Mouse (Mus musculus): ENCODE data around the gene Urah.

The Urah gene

DNA sequence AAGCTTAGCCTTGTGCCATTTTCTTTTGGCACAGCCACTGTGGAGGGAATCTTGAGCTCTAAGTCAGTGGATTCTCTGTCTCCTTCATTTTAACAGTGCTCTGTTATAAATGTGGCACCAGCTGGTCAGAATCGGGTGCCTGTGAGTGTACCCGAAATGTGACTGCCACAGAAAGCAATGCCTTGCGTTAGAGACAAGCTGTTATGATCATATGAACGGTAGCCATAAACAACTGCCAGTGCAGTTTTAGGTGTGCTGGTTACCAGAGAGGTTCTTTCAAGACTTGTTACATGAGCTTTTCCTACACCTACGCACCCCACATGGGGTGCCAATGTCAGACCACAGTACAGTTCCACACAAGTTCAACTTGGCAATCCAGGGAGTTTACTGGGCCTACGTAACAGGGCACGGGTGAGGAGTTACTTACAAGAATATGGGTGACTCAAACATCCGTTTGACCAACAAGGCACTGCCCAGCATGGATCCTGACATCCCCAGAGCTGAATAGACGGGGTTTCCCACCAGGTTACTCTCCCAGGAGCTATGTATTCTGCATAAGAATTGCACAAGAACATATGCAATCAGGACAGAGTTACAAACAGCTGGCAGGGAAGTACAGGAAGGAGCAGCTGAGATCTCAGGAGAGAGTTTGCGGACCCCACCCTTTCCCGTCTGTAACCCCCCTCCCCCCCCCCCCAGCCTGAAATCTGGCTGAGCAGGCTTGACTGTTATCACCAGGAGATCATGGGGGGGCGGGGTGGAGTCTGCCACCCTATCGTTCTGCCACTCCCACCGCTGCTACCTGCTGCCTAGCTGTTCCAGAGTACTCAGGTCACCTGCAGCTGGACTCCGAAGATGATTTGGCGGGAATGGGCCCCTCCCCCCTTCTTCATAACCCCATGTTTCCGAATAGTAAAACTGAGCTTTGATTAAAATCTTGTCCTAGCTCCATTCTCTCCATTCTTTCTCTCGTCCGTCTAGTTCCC, 6.2 kb downstream of the Urah start:
- in situ Hi-C loops (cut with MboI, MseI), result loop anchor here (5.0 kb wide), 2 partner anchors 61 to 341 kb away; partner anchors contain the start of gene Cox8b

GRCm38 (mm10) chr7:140843806-140844205, 9.0 kb downstream of the Urah start:
- in situ Hi-C loops (cut with MboI, MseI), result loop anchor here (5.0 kb wide), 2 partner anchors 58 to 338 kb away; partner anchors contain the start of gene Cox8b

DNA sequence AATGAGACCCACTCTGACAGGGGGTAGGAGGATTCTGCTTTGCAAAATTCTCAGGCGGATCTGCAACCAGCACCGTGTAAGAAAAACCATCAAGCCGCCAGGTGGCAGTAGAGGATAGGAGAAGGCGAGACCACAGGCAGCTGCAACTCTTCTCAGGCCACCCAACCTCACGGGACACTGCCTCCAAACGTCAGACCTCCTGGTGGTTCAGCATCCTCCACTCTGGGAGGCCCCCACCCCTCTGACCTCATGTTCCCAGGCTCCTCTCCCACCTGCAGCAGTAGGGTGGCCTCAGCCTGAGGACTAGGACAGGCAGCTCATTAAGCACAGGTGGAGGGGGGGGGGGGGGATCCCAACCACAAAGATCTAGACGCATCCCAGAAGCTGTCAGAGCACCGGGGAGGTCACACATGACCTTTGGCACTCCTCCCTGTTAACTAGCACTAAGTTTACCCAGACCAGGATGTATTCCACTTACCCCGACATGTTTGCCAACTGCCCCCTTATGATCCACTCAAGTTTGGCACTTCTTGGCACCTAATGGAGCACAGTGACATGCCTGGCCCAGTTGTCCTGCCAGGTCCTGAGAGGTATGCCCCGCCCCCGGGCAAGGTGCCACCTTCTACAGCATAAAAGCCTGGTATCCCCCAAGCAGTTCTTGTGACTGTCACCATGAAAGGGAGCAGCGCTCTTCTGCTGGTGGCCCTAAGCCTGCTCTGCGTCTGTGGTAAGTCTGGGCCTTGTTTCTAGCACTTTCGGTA, 10.3 kb downstream of the Urah start, which contains the start of gene Scgb1c1:
Gene Scgb1c1, plus strand, starts transcription at position 643 of the 761 bp plus-strand sequence.
- in situ Hi-C loops (cut with MboI, MseI), result loop anchor here (5.0 kb wide), 3 partner anchors 57 to 337 kb away; partner anchors contain the start of gene Cox8b

- in situ Hi-C loops (cut with MboI, MseI), result loop anchor here (5.0 kb wide), 1 partner anchor 207 kb away; no protein-coding TSS in a partner anchor
These were observed 10.9 kb downstream of the Urah start for GRCm38 (mm10) chr7:140845683-140846082.

DNA sequence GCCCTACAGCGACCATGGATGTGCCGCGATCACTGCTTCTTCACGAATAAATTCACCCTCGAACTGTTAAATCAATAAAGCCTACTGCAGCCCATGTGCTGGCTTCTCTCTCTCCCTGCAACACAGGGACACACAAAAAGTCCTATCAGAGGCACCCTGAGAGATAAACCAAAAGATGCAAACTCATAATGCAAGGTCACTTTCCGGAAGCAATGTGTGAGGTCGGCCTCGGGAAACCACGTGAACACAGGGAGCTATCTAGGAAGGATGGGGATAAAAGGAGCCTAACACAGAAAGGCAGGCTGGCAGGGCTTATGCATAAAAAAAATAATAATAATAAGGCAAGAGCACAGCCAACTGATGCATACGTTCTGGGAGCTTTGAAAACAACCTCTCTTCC, 11.9 kb downstream of the Urah start:
- in situ Hi-C loops (cut with MboI, MseI), result loop anchor here (5.0 kb wide), 1 partner anchor 206 kb away; no protein-coding TSS in a partner anchor

- in situ Hi-C loops (cut with MboI, MseI), result loop anchor here (5.0 kb wide), 1 partner anchor 204 kb away; no protein-coding TSS in a partner anchor
These were observed 13.2 kb downstream of the Urah start, which contains the start of gene Odf3 for GRCm38 (mm10) chr7:140847755-140848580. Gene Odf3, plus strand, starts transcription at chr7:140847805.

DNA sequence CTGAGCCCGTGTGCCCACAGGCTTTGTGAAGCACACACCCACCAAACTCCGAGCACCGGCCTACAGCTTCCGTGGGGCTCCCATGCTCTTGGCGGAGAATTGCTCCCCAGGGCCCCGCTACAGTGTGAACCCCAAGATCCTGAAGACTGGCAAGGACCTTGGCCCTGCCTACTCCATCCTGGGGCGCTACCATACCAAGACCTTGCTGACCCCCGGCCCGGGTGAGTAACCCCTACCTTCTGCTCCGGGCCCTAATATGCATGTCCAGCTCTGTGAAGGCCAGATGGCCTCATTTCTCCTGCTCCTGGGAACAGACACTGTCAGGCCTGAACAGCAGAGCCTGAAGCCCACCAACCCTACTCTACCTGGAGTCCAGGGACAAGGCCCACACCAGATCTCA, 13.8 kb downstream of the Urah start:
- in situ Hi-C loops (cut with MboI, MseI), result loop anchor here (5.0 kb wide), 1 partner anchor 204 kb away; no protein-coding TSS in a partner anchor

DNA sequence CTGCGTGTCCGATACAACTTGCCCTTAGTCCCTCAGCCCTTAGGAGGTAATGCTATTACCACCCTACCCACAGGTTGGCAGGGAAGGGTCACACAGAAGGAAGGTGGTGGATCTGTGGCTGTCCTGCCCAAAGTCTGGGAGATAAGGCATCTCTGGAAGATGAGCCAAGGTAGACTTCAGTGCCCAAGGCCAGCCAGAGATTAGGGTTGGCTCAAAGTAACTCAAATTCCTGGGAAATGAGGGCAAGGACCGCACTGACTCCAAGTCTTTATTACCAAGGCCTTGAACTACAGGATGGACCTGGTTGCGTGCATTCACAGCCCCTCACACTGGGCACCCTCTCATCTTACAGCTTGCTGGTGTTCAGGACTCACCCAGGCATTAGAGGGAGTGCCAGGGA, 17.1 kb downstream of the Urah start:
- in situ Hi-C loops (cut with MboI, MseI), result no loop called here

DNA sequence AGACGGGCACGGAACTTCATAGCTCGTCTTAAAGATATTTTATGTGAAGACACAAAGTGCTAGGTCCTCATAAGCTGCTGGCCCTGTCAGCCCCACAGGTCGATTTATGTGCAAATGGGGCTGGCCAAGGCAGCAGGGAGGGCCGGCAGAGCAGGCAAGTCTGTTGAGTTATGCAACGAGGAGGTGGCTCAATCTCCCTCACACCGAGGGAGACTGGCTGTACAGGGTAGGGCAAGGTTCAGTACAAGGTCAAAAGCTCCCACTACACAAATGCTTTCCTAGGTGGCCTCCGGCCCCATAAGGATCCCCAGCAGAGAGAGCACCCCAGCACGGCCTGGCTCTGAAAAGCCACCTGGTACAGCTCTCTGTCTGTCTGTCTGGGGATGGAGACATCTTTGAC, 18.6 kb downstream of the Urah start:
- in situ Hi-C loops (cut with MboI, MseI), result no loop called here

- in situ Hi-C loops (cut with MboI, MseI), result no loop called here
These were observed 19.7 kb downstream of the Urah start for GRCm38 (mm10) chr7:140854483-140854882.

DNA sequence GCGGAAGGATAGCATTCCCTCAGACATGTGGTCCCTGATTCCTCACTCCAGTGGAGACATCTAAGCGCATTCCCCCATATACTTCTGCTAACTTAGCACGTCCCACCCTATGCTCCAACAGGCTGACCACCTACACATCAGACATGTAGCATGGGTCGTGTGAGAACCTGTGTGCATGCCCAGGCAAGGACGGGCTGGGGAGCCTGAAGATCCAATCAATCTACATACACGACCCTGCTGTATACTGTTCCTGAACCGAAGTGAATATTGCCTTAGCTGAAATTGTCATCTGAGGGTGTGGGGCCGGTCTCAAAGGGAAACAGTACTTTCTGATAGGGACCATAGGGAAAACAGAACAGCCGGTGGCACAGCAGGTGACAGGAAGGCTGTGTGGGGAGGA, 20.4 kb downstream of the Urah start:
- in situ Hi-C loops (cut with MboI, MseI), result no loop called here

DNA sequence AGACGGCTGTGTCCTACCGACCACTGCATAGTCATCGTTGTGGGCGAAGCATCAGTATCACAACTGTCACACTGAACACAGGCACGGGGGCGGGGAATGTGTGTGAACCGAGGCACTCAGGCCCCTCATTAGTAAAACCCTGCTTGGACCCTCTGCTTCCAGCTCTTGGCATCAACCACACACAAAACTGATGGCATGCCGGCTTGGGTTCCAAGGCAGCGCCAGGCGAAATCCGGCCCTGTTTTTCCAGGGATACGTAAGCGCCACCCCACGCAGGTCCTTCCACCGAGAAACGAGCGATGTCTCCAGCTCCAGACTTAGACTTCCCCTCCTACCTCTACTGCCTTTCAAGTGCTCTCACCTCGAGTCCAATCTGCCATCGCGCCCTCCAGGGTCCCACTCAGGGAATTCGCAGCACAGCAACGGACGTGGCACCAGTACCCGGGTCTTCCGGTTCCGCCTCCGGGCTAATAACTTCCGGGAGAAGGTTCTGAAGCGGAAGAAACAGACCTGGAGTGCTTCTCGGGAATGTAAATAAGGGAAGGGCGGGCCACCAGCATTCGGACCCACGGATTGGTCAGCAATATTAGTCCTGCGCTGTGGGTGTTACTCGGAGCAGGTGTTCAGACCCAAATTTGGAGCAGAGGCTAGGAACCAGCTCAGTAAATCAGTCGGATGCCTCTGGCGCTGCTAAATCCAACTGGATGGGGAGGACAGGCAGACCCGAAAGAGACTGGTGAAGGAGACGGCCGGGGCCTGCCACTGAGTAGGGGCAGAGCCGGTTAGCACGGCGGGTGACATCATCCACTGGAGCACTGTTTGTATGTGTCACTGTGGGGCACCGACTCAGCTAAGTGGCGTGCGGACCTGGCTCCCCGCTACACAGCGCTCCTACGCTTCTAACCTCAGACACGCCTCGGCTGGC, 21.3 kb downstream of the Urah start, which contains the start of gene Gm45785:
Gene Gm45785, minus strand, starts transcription at position 472 of the 925 bp plus-strand sequence.
- in situ Hi-C loops (cut with MboI, MseI), result no loop called here

GRCm38 (mm10) chr7:140856785-140857549, 22.1 kb downstream of the Urah start, which contains the start of gene Ric8a:
Gene Ric8a, plus strand, starts transcription at chr7:140856957.
- in situ Hi-C loops (cut with MboI, MseI), result no loop called here

DNA sequence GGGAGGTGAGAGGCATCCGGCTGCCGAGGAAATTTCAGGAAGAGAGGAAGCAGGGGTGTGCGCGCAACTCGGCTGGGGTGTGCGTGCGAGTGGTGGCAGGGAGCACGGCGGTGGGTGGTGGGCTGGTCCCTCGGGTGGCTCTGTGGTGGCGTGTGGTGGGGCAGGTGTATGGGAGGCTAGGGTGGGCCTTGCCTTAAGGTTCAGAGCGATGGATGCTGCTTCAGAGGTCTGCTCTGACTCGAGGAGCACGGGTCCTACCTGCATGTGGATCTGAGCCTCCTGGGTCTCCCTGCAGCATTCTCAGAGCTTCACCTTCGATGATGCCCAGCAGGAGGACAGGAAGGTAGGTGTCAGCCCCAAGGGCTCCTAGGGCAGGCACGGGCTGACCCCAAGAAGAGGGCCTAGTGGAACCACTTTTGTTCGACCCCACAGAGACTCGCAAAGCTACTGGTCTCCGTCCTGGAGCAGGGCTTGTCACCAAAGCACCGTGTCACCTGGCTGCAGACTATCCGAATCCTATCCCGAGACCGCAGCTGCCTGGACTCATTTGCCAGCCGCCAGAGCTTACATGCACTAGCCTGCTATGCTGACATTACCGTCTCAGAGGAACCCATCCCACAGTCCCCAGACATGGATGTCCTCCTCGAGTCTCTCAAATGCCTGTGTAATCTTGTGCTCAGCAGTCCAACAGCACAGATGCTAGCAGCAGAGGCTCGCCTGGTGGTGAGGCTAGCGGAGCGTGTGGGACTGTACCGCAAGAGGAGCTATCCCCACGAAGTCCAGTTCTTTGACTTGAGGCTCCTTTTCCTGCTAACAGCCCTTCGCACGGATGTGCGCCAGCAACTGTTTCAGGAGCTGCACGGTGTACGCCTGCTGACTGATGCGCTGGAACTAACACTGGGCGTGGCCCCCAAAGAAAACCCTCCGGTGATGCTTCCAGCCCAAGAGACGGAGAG, 23.0 kb downstream of the Urah start, which contains the start of gene Bet1l:
Gene Bet1l, minus strand, starts transcription at position 28 of the 956 bp plus-strand sequence.
- in situ Hi-C loops (cut with MboI, MseI), result no loop called here

GRCm38 (mm10) chr7:140858746-140859145, 23.9 kb downstream of the Urah start:
- in situ Hi-C loops (cut with MboI, MseI), result no loop called here

DNA sequence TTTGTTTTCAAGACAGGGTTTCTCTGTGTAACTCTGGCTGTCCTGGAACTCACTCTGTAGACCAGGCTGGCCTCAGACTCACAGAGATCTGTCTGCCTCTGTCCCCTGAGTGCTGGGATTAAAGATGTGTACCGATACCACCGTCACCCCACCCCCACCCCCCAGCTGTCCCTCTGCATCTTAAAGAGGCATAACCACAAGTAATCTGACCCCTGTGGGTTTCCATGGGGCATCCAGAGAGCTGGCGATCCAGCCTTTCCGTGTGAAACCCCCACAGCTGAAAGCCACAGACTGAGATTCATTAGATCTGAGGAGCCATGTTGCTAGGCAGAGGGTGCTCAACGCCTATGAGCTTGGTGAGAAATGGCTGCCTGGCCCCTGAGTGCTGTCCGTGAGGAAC, 25.2 kb downstream of the Urah start:
- in situ Hi-C loops (cut with MboI, MseI), result no loop called here

DNA sequence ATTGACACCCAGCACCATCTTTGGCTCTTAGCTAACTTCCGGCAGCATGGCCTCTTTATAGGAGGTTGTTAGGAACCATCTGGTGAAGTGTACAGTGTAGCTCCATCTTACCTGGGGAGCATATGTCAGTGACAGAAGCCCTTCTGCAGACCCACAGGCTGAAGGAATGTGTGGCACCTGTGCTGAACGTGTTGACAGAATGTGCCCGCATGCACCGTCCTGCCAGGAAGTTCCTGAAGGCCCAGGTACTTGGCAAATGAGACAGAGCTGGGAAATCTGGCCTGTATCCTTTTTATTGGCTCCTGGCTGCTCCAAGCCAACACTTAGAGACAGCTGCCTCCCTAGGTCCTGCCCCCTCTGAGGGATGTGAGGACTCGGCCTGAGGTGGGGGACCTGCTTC, 25.9 kb downstream of the Urah start:
- in situ Hi-C loops (cut with MboI, MseI), result no loop called here

GRCm38 (mm10) chr7:140864761-140865160, 29.9 kb downstream of the Urah start:
- in situ Hi-C loops (cut with MboI, MseI), result no loop called here

All from T-helper 2 cell (primary cell).